Mouse (Mus musculus): Measurements from ENCODE around the gene Adssl1. TPM values are rescaled to one million over a fixed set of nuclear protein-coding genes. Genes with fewer than 3 reads are reported as not detected.
A peak's percentile ranks its signal among the peaks of the same experiment; 100 is the strongest.

Adssl1 gene
- total and polyA plus RNA-seq, 3 experiments, result 58.2 to 63.9 TPM; not detected in 1

- Histone ChIP-seq H3K9me3 (replicated peaks; ENCODE audit: insufficient read depth, low read length) (no peaks in the 10 kb centered on the region), H3K9ac (ENCODE audit: control insufficient read depth, low read depth, low read length, poor library complexity, severe bottlenecking) (no peak overlapping the region), H3K4me1 (ENCODE audit: control insufficient read depth in 1 of 2, insufficient read depth in 2 of 2, low read length in 2 of 2) (peaks cover 9 to 14% of the 10 kb centered on the region in 2 experiments; a peak in 3 of 4 replicates), H3K36me3 (ENCODE audit: control insufficient read depth in 1 of 2, insufficient read depth in 2 of 2, low read length in 2 of 2) (peaks cover 0 to 8% of the 10 kb centered on the region in 2 experiments; a peak in 2 of 4 replicates), H3K27me3 (ENCODE audit: control insufficient read depth in 1 of 2, insufficient read depth in 2 of 2, low read length in 2 of 2) (no peaks in the 10 kb centered on the region), H3K27ac (ENCODE audit: control insufficient read depth, low read depth, low read length) (no peak overlapping the region), H3K79me2 (ENCODE audit: control insufficient read depth, insufficient read depth, low read length, poor library complexity) (peaks cover 13% of the 10 kb centered on the region), H3K4me3 (ENCODE audit: control insufficient read depth in 1 of 2, insufficient read depth in 1 of 2, low read depth in 2 of 2, low read length in 2 of 2) (no peak overlapping the region)
- TF ChIP-seq ZC3H11A (IDR thresholded peaks at IDR 0.05; ENCODE audit: low read depth, low read length), result no peak
- no peak for TF ChIP-seq MEF2A (IDR thresholded peaks at IDR 0.05; ENCODE audit: extremely low read depth, insufficient replicate concordance, low read depth, low read length, poor library complexity, severe bottlenecking)
- no peak for TF ChIP-seq RAD21 (IDR thresholded peaks at IDR 0.05; ENCODE audit: low read depth, low read length)
- no peak for TF ChIP-seq NRF1 (IDR thresholded peaks at IDR 0.05; ENCODE audit: insufficient read depth, low read depth, low read length, poor library complexity, severe bottlenecking)
- no peak for TF ChIP-seq MAFK (IDR thresholded peaks at IDR 0.05; ENCODE audit: borderline replicate concordance, low read depth, low read length)
- no peak for TF ChIP-seq MYC (IDR thresholded peaks at IDR 0.05; ENCODE audit: low read depth, low read length)
- no peak for TF ChIP-seq RCOR1 (IDR thresholded peaks at IDR 0.05; ENCODE audit: low read depth, low read length)
- TF ChIP-seq MAX (IDR thresholded peaks at IDR 0.05; ENCODE audit: low read length), result no peak
- TF ChIP-seq E2F4 (IDR thresholded peaks at IDR 0.05; ENCODE audit: borderline replicate concordance, low read depth, low read length), result no peak
- no peak for TF ChIP-seq CHD2 (IDR thresholded peaks at IDR 0.05; ENCODE audit: low read length)
- no peak for TF ChIP-seq KAT2A (conservative IDR thresholded peaks at IDR 0.05; ENCODE audit: low read depth, low read length)
- no peak for TF ChIP-seq SIN3A (IDR thresholded peaks at IDR 0.05; ENCODE audit: low read length)
- no peak for TF ChIP-seq POLR2AphosphoS2 (IDR thresholded peaks at IDR 0.05; ENCODE audit: low read length)
- TF ChIP-seq CTCF (IDR thresholded peaks at IDR 0.05 in 2 of 3, conservative IDR thresholded peaks at IDR 0.05 in 1 of 3; ENCODE audit: control insufficient read depth in 1 of 3, insufficient read depth in 1 of 3, low read depth in 2 of 3, low read length in 3 of 3, poor library complexity in 1 of 3, severe bottlenecking in 1 of 3), result no peak
- TF ChIP-seq USF2 (IDR thresholded peaks at IDR 0.05; ENCODE audit: borderline replicate concordance in 1 of 2, insufficient read depth in 1 of 2, low read depth in 1 of 2, low read length in 2 of 2), result no peak
- TF ChIP-seq EP300 (IDR thresholded peaks at IDR 0.05; ENCODE audit: low read depth in 1 of 2, low read length in 2 of 2), result no peak
- no peak for TF ChIP-seq TAL1 (IDR thresholded peaks at IDR 0.05; ENCODE audit: low read length)
- TF ChIP-seq TBP (IDR thresholded peaks at IDR 0.05; ENCODE audit: low read depth, low read length), result no peak
- no peak for TF ChIP-seq POLR2A (IDR thresholded peaks at IDR 0.05; ENCODE audit: control insufficient read depth in 1 of 2, insufficient read depth in 1 of 2, low read depth in 1 of 2, low read length in 2 of 2, poor library complexity in 1 of 2)
- TF ChIP-seq ZNF384 (IDR thresholded peaks at IDR 0.05; ENCODE audit: low read depth, low read length), result no peak
- no peak for DNase-seq (ENCODE audit: low read depth, low spot score)
Measured at GRCm38 (mm10) chr12:112584954-112585353, 34.9 kb upstream of the Adssl1 start.

GRCm38 (mm10) chr12:112585924-112586538 lies 33.8 kb upstream of the Adssl1 start:
- Histone ChIP-seq H3K79me2 (ENCODE audit: control insufficient read depth, insufficient read depth, low read length, poor library complexity) (peaks cover 24% of the 10 kb centered on the region), H3K4me3 (ENCODE audit: control insufficient read depth in 1 of 2, insufficient read depth in 1 of 2, low read depth in 2 of 2, low read length in 2 of 2) (no peak overlapping the region), H3K27me3 (ENCODE audit: control insufficient read depth in 1 of 2, insufficient read depth in 2 of 2, low read length in 2 of 2) (no peaks in the 10 kb centered on the region), H3K9ac (ENCODE audit: control insufficient read depth, low read depth, low read length, poor library complexity, severe bottlenecking) (no peak overlapping the region), H3K4me1 (ENCODE audit: control insufficient read depth in 1 of 2, insufficient read depth in 2 of 2, low read length in 2 of 2) (peaks cover 9 to 23% of the 10 kb centered on the region in 2 experiments; a peak in 3 of 4 replicates), H3K36me3 (ENCODE audit: control insufficient read depth in 1 of 2, insufficient read depth in 2 of 2, low read length in 2 of 2) (peaks cover 0 to 8% of the 10 kb centered on the region in 2 experiments; a peak in 2 of 4 replicates), H3K27ac (ENCODE audit: control insufficient read depth, low read depth, low read length) (no peak overlapping the region), H3K9me3 (replicated peaks; ENCODE audit: insufficient read depth, low read length) (no peaks in the 10 kb centered on the region)
- TF ChIP-seq MXI1 (IDR thresholded peaks at IDR 0.05; ENCODE audit: low read depth, low read length) (no peak), TAL1 (IDR thresholded peaks at IDR 0.05; ENCODE audit: low read length) (no peak), SIN3A (IDR thresholded peaks at IDR 0.05; ENCODE audit: low read length) (no peak), MYC (IDR thresholded peaks at IDR 0.05; ENCODE audit: low read depth, low read length) (no peak), SMC3 (IDR thresholded peaks at IDR 0.05; ENCODE audit: low read depth, low read length) (0 out of 2 replicates have a peak, but pooled peaks have one; percentile 3), ZC3H11A (IDR thresholded peaks at IDR 0.05; ENCODE audit: low read depth, low read length) (no peak), MAX (IDR thresholded peaks at IDR 0.05; ENCODE audit: low read length) (no peak), ETS1 (IDR thresholded peaks at IDR 0.05; ENCODE audit: low read depth, low read length) (no peak), CTCF (IDR thresholded peaks at IDR 0.05 in 2 of 3, conservative IDR thresholded peaks at IDR 0.05 in 1 of 3; ENCODE audit: control insufficient read depth in 1 of 3, insufficient read depth in 1 of 3, low read depth in 2 of 3, low read length in 3 of 3, poor library complexity in 1 of 3, severe bottlenecking in 1 of 3) (peak in 1 of 3 experiments; percentile 1; a peak in 1 of 6 replicates), MYB (IDR thresholded peaks at IDR 0.05; ENCODE audit: low read depth, low read length) (no peak), UBTF (IDR thresholded peaks at IDR 0.05; ENCODE audit: borderline replicate concordance, insufficient read depth, low read depth, low read length) (no peak), CHD1 (IDR thresholded peaks at IDR 0.05; ENCODE audit: low read depth, low read length) (no peak), CHD2 (IDR thresholded peaks at IDR 0.05; ENCODE audit: low read length) (no peak), RCOR1 (IDR thresholded peaks at IDR 0.05; ENCODE audit: low read depth, low read length) (no peak), MAFK (IDR thresholded peaks at IDR 0.05; ENCODE audit: borderline replicate concordance, low read depth, low read length) (no peak), NRF1 (IDR thresholded peaks at IDR 0.05; ENCODE audit: insufficient read depth, low read depth, low read length, poor library complexity, severe bottlenecking) (no peak)
- no peak for DNase-seq (ENCODE audit: low read depth, low spot score)
